ENCODE assay signal across 11 mouse cellular contexts in genomic region chr8:88310286-88310685, GRCm38 (mm10).
"Had no signal": no experiment of that assay in that cellular context is flagged by ENCODE, and none has a peak within 500 bp of the region (broad histone marks: within the 10 kb centered on the region; RNA-seq: fewer than 3 reads in every experiment).

No protein-coding gene starts in this region.

- DNase-seq: kidney, adult 8-10 months; kidney, postnatal 10 days; kidney, postnatal 36 days; liver, embryonic 13.5 days; lung, adult 2 months; lung, postnatal 14 days; lung, postnatal 4 days; midbrain, embryonic 14.5 days; thymus, adult 18-20 months had no signal

- H3K4me2 ChIP-seq: kidney, embryonic 15.5 days; liver, embryonic 13.5 days; midbrain, embryonic 11.5 days had no signal

- H3K27me3 ChIP-seq: kidney, embryonic 15.5 days; liver, embryonic 13.5 days had no signal

- H3K9me3 ChIP-seq: kidney, embryonic 15.5 days; liver, embryonic 13.5 days had no signal

- H3K36me3 ChIP-seq: kidney, embryonic 15.5 days had no signal

- H3K4me3 ChIP-seq: kidney, embryonic 15.5 days; liver, embryonic 13.5 days had no signal

- H3K4me1 ChIP-seq: kidney, embryonic 15.5 days had no signal

- H3K27ac ChIP-seq: kidney, embryonic 15.5 days; liver, embryonic 13.5 days had no signal

- H3K9ac ChIP-seq: kidney, embryonic 15.5 days; liver, embryonic 13.5 days had no signal
